Mouse (Mus musculus) intestine, embryonic 16.5 days (tissue): ENCODE results near the gene Sez6l. TPM values are rescaled to one million over a fixed set of nuclear protein-coding genes. Genes with fewer than 3 reads are reported as not detected.
A peak's percentile ranks its signal among the peaks of the same experiment; 100 is the strongest.

Experiments
- ATAC-seq: fragments of 200-750 bp; cut with Nextera tagmentation; 2 replicates; pipeline ENCODE4 v1.8.0; 2017; ENCODE audit warnings: moderate TSS enrichment, moderate library complexity
- H3K27ac ChIP-seq: fragments of 300-500 bp; sonication (generic); 2 replicates; pipeline ENCODE4 v1.5.1; 2014; ENCODE audit warnings: mild to moderate bottlenecking, low read length
- H3K27me3 ChIP-seq: fragments of 300-500 bp; sonication (generic); replicated peaks from 2 replicates; pipeline ENCODE4 v1.6.1; 2014; ENCODE audit warnings: low read length, control low read depth, mixed read lengths; ENCODE audit not compliant: control insufficient read depth, insufficient read depth
- H3K36me3 ChIP-seq: fragments of 300-500 bp; sonication (generic); 2 replicates; pipeline ENCODE4 v1.6.1; 2014; ENCODE audit warnings: low read length, control low read depth; ENCODE audit not compliant: control insufficient read depth, insufficient read depth
- H3K4me1 ChIP-seq: fragments of 300-500 bp; sonication (generic); 2 replicates; pipeline ENCODE4 v1.6.1; 2014; ENCODE audit warnings: low read length, control low read depth, mixed read lengths; ENCODE audit not compliant: control insufficient read depth, insufficient read depth
- H3K4me2 ChIP-seq: fragments of 300-500 bp; sonication (generic); 2 replicates; pipeline ENCODE4 v1.6.1; 2014; ENCODE audit warnings: low read depth, low read length, control low read depth
- H3K4me3 ChIP-seq: fragments of 300-500 bp; sonication (generic); 2 replicates; pipeline ENCODE4 v1.5.1; 2014; ENCODE audit warnings: mild to moderate bottlenecking, low read length
- H3K9ac ChIP-seq: fragments of 300-500 bp; sonication (generic); 2 replicates; pipeline ENCODE4 v1.6.1; 2014; ENCODE audit warnings: low read depth, low read length
- H3K9me3 ChIP-seq: fragments of 300-500 bp; sonication (generic); 2 replicates; pipeline ENCODE4 v1.6.1; 2016; ENCODE audit warnings: low read length, control low read depth; ENCODE audit not compliant: control insufficient read depth
- WGBS: fragments of 180-500 bp; shearing (Covaris S2); extraction: QIAGEN DNeasy Blood & Tissue Kit; methylation state at CpG from one replicate; pipeline ENCODE4 v1.1.7; 2014; 5-methylcytosine and 5-hydroxymethylcytosine counted together
- polyA plus RNA-seq: library from polyadenylated mRNA; unstranded; fragments of >200 nt; fragmentation: Nextera tagmentation; extraction: Ambion mirVana; gene quantifications from 2 replicates; pipeline ENCODE4 v1.2.1, GENCODE M21; 2015

The Sez6l gene
- polyA plus RNA-seq, 1 experiment from 2014 or later: 1.5 TPM

- H3K4me3 ChIP-seq: no peak overlapping the region
- no peaks in the 10 kb centered on the region for H3K9me3 ChIP-seq
- no peaks in the 10 kb centered on the region for H3K27me3 ChIP-seq
- 47% methylated on average over 10 of the region's 10 CpGs for WGBS
- no peak overlapping the region for H3K4me2 ChIP-seq
- ATAC-seq: no peak
- no peak overlapping the region for H3K27ac ChIP-seq
- no peak overlapping the region for H3K9ac ChIP-seq
- H3K36me3 ChIP-seq: no peaks in the 10 kb centered on the region
- H3K4me1 ChIP-seq: no peaks in the 10 kb centered on the region
These were observed 138.4 kb downstream of the Sez6l start for GRCm38 (mm10) chr5:112438535-112438934.

GRCm38 (mm10) chr5:112433004-112433403, 144.0 kb downstream of the Sez6l start:
- no peak overlapping the region for H3K27ac ChIP-seq
- H3K4me2 ChIP-seq: no peak overlapping the region
- 0 out of 2 replicates have a peak, but pooled peaks cover 3% of the 10 kb centered on the region for H3K27me3 ChIP-seq
- no peaks in the 10 kb centered on the region for H3K9me3 ChIP-seq
- ATAC-seq: no peak
- WGBS: 1% methylated on average over 8 of the region's 8 CpGs
- no peak overlapping the region for H3K9ac ChIP-seq
- no peak overlapping the region for H3K4me3 ChIP-seq
- 0 out of 2 replicates have a peak, but pooled peaks cover 3% of the 10 kb centered on the region for H3K4me1 ChIP-seq
- no peaks in the 10 kb centered on the region for H3K36me3 ChIP-seq

GRCm38 (mm10) chr5:112432033-112432432, 145.0 kb downstream of the Sez6l start:
- WGBS: 83% methylated on average over 5 of the region's 5 CpGs
- no peaks in the 10 kb centered on the region for H3K36me3 ChIP-seq
- 0 out of 2 replicates have a peak, but pooled peaks cover 3% of the 10 kb centered on the region for H3K4me1 ChIP-seq
- H3K27ac ChIP-seq: no peak overlapping the region
- H3K4me2 ChIP-seq: no peak overlapping the region
- ATAC-seq: no peak
- H3K9ac ChIP-seq: no peak overlapping the region
- H3K9me3 ChIP-seq: no peaks in the 10 kb centered on the region
- 0 out of 2 replicates have a peak, but pooled peaks cover 3% of the 10 kb centered on the region for H3K27me3 ChIP-seq
- H3K4me3 ChIP-seq: no peak overlapping the region

GRCm38 (mm10) chr5:112431120-112431775, 145.7 kb downstream of the Sez6l start:
- Histone ChIP-seq H3K9ac (peak overlapping the region; percentile 43; the same call in 1 of the 2 replicates), H3K4me3 (peak overlapping the region; percentile 28), H3K36me3 (no peaks in the 10 kb centered on the region), H3K4me1 (0 out of 2 replicates have a peak, but pooled peaks cover 3% of the 10 kb centered on the region), H3K9me3 (no peaks in the 10 kb centered on the region), H3K27ac (no peak overlapping the region), H3K27me3 (0 out of 2 replicates have a peak, but pooled peaks cover 3% of the 10 kb centered on the region), H3K4me2 (peak overlapping the region; percentile 41)
- 26% methylated on average over 14 of the region's 14 CpGs for WGBS
- peak; percentile 45 for ATAC-seq

- ATAC-seq: no peak
- WGBS: 15% methylated on average over 19 of the region's 19 CpGs
These were observed 148.0 kb downstream of the Sez6l start for GRCm38 (mm10) chr5:112428944-112429343.

GRCm38 (mm10) chr5:112427283-112427682, 149.7 kb downstream of the Sez6l start:
- Histone ChIP-seq H3K9ac (no peak overlapping the region), H3K4me3 (no peak overlapping the region), H3K27me3 (0 out of 2 replicates have a peak, but pooled peaks cover 2% of the 10 kb centered on the region), H3K9me3 (no peaks in the 10 kb centered on the region), H3K27ac (no peak overlapping the region), H3K4me1 (0 out of 2 replicates have a peak, but pooled peaks cover 3% of the 10 kb centered on the region), H3K4me2 (no peak overlapping the region), H3K36me3 (no peaks in the 10 kb centered on the region)
- WGBS: 42% methylated on average over 2 of the region's 2 CpGs
- ATAC-seq: no peak

More at GRCm38 (mm10) chr5:112428944-112429343, 148.0 kb downstream of the Sez6l start:
- H3K27ac ChIP-seq: no peak overlapping the region
- H3K27me3 ChIP-seq: 0 out of 2 replicates have a peak, but pooled peaks cover 3% of the 10 kb centered on the region
- H3K9me3 ChIP-seq: no peaks in the 10 kb centered on the region
- H3K36me3 ChIP-seq: no peaks in the 10 kb centered on the region
- H3K4me3 ChIP-seq: no peak overlapping the region
- no peak overlapping the region for H3K9ac ChIP-seq
- H3K4me2 ChIP-seq: no peak overlapping the region
- 0 out of 2 replicates have a peak, but pooled peaks cover 3% of the 10 kb centered on the region for H3K4me1 ChIP-seq

GRCm38 (mm10) chr5:112426635-112427034, 150.3 kb downstream of the Sez6l start:
- WGBS: 84% methylated on average over 7 of the region's 7 CpGs
- Histone ChIP-seq H3K36me3 (no peaks in the 10 kb centered on the region), H3K9me3 (no peaks in the 10 kb centered on the region), H3K4me3 (no peak overlapping the region), H3K27me3 (no peaks in the 10 kb centered on the region), H3K27ac (no peak overlapping the region), H3K4me1 (0 out of 2 replicates have a peak, but pooled peaks cover 3% of the 10 kb centered on the region), H3K9ac (no peak overlapping the region), H3K4me2 (no peak overlapping the region)
- ATAC-seq: no peak

GRCm38 (mm10) chr5:112419535-112419934, 157.4 kb downstream of the Sez6l start:
- Histone ChIP-seq H3K4me2 (no peak overlapping the region), H3K27ac (no peak overlapping the region), H3K9me3 (no peaks in the 10 kb centered on the region), H3K4me3 (no peak overlapping the region), H3K36me3 (no peaks in the 10 kb centered on the region), H3K9ac (no peak overlapping the region), H3K4me1 (no peaks in the 10 kb centered on the region), H3K27me3 (no peaks in the 10 kb centered on the region)
- ATAC-seq: no peak
- 31% methylated on average over 12 of the region's 12 CpGs for WGBS

GRCm38 (mm10) chr5:112418023-112418422, 159.0 kb downstream of the Sez6l start:
- H3K9me3 ChIP-seq: no peaks in the 10 kb centered on the region
- H3K27ac ChIP-seq: no peak overlapping the region
- no peak overlapping the region for H3K9ac ChIP-seq
- 61% methylated on average over 4 of the region's 4 CpGs for WGBS
- H3K4me1 ChIP-seq: no peaks in the 10 kb centered on the region
- no peaks in the 10 kb centered on the region for H3K27me3 ChIP-seq
- no peaks in the 10 kb centered on the region for H3K36me3 ChIP-seq
- no peak overlapping the region for H3K4me2 ChIP-seq
- no peak overlapping the region for H3K4me3 ChIP-seq
- ATAC-seq: no peak
